Mouse (Mus musculus) thymus, postnatal 36 days (tissue): Measurements from ENCODE around the gene Nfkbid.

Source experiments
- DNase-seq, 2 experiments: peaks; one replicate each; pipeline ENCODE4 v3.0.0; 2022; ENCODE audit warnings: mixed read lengths in 2 of 2

Nfkbid gene

GRCm38 (mm10) chr7:30421175-30421889 is at the start of gene Nfkbid:
Nfkbid (plus strand) TSS chr7:30421732.
- DNase-seq: peak; percentile 94 to 95

GRCm38 (mm10) chr7:30373501-30373962 is 48.0 kb upstream of the Nfkbid start:
- peak; percentile 85 to 91 for DNase-seq

DNA sequence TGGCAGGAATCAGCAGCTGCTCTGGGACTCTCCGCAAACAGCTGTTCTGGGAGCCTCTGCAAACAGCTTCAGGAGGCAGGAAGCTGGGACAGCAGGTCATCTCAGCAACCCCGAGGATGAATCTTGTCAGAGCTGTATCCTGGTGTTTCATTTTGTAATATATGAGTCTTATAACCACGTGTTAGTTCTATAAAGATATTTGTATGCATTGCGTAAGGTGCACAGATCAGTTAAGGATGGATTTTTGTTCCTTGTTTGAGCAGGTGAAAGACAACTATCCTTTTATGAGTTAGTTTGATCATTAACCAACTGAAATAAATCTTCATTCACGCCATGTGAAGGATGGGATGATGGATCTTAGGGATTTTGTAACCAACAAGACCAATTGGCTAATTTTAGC is 41.5 kb upstream of the Nfkbid start:
- DNase-seq: no peak

DNA sequence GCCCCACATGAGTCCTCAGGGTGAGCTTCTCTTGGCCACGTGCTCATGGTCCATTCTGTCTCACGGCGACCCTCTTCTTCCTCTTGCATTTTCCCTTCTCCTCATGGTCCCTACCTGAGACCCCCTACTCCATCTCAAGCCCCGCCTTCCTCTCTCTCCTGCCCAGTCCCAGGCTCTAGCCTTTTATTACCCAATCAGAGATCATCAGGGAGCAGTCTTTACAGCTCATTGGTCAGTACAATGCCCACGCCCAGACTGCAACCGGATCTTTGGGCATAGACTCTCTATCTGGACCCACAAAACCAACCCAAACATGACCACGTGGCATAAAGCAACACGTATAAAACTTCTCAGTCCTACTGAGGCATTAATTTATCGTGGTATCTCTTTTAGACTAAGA is 37.4 kb upstream of the Nfkbid start:
- DNase-seq: no peak

DNA sequence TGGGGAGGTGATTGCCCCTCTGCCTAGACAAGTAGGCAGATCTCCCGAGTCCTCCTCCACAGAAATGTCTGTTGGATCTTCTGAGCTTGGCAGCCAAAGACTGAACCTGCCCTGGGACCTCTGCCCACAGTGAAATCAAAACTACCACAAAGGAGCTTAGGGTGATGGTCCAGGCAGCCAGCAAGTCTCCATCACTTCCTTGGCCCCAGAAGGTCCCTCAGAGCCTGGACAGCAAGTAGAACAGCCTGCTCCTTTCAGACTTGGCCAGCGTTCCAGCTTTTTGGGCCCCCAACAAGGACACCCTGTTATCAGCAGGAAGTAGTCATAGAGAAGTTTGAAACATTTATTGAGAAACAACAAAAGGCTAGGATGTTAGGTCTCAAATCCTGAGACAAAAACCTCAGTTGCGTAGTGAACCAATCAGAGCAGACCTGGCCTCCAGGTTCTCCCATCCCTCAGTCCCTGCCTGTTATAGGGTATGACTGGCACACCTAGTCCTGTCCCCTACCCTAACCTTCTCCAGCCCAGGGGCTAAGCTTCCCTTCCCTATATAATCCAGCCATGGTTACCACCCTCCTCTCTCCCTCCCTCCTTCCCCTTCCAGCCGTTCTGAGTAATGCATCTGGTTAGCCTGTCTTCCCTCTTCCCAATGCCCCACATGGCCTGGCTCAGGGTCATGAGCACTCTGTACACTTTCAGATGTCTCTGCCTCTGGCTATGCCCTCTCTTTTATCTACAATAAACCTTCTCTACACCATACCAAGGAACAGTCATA is 28.6 kb upstream of the Nfkbid start:
- no peak for DNase-seq

GRCm38 (mm10) chr7:30393631-30394030 is 27.9 kb upstream of the Nfkbid start:
- DNase-seq: peak; percentile 48 to 52

DNA sequence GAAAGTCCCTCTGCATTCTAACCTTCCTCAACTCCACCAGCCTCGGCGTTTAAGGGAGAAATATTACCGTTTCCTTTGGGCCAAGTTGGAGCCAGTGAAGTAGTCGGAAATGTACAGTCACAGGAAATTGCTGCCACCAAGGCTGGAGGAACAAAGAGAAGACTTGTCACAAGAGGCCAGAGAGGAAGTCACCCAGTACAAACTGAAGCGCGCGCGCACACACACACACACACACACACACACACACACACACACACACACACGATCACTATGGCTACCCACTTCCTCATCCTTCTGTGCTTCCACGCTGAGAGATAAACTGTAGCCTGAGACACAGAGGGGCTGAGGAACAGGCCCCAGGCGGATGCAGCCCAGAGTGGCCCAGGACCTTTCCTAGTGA is 27.2 kb upstream of the Nfkbid start:
- peak; percentile 75 to 80 for DNase-seq

DNA sequence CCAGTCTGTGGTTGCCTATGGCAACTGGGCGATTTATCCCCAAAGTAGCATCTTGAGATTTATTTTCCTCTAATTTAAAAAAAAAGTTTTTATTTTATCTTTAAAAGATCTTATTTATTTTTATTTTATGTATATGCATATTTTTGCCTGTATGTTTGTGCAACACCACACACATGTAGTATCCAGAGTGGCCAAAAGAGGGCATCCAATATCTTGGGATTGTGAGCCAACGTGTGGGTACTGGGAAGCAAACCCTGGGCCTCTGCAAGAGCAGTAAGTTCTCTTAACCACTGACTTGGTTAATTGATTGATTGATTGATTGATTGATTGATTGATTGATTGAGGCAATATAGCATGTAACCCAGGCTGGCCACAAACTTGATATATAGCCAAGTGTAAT is 26.7 kb upstream of the Nfkbid start:
- peak; percentile 33 to 34 for DNase-seq

DNA sequence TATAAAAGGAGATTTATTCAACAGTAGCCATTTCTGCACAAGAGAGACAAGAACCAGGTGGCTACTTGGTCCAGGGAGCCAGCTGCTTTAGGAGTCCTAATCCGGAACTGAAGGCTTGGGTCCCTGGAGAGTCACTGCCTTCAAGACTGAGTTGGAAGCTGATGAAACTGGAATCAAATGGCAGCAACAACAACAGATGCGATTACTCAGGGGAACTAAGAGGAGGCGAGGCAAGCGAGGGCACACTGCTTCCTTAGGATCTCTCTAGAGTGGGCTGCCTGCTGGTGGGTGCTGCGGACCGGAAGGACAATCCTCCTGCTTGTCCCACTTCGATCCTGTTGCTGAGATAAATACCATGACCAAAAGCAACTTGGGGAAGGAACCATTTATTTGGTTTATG is 21.9 kb upstream of the Nfkbid start:
- no peak for DNase-seq

DNA sequence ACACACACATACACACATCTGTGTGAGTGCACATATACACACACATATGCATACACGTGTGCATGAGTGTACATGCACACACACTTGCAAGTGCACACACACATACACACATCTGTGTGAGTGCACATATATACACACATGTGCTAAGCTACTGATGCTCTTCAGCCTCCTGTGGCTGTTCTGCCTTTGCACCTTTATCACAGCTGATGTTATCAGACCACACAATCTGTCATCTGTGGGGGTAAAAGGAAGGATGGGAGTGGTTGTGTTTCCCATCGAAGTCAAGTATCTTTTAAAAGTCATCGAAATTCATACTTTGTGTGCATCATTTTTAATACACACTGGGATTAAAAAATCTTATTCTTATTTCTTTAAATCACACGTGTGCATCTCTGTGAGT is 19.2 kb upstream of the Nfkbid start:
- DNase-seq: no peak

GRCm38 (mm10) chr7:30408639-30409038 is 12.9 kb upstream of the Nfkbid start:
- DNase-seq: no peak

DNA sequence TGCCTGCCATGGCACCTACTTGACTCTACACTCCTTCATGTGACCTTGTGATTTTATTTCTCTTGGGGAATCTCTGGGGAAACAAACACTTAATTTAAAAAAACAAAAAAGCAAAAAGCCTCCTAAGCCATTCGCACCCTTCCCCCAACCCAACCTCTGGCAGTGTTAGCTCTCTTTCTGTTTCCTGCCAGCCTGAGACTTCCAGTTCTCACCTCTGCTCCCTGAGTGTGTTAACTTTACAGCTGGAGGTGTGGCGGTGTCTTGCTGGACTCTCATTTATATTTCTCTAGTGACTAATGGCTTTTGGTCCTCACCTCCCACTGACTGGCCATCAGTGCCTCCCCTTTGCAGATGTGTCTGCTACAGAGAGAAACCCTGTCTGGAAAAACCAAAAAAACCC is 11.7 kb upstream of the Nfkbid start:
- DNase-seq: no peak

GRCm38 (mm10) chr7:30411023-30411422 is 10.5 kb upstream of the Nfkbid start:
- no peak for DNase-seq

DNA sequence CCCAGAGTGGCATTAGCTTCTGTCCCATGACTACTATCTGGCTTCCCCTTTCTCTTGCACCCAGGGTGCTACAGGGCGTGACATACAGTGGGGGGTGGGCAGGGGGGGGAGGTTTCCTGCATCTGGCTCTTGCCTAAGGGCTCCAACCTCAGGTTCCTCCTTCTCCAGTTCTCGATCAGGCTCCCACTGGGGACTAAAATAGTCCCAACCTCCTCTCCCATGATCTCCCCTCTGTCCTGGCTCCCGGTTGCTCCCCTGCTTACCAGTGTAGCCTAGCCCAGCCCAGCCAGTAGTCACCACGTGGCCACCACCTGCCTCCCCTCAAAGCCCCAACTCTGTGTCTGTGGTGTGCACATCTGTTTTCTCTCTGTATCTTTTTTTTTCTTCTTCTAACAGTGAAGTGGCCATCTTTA is 8.8 kb upstream of the Nfkbid start:
- peak; percentile 49 to 64 for DNase-seq

DNA sequence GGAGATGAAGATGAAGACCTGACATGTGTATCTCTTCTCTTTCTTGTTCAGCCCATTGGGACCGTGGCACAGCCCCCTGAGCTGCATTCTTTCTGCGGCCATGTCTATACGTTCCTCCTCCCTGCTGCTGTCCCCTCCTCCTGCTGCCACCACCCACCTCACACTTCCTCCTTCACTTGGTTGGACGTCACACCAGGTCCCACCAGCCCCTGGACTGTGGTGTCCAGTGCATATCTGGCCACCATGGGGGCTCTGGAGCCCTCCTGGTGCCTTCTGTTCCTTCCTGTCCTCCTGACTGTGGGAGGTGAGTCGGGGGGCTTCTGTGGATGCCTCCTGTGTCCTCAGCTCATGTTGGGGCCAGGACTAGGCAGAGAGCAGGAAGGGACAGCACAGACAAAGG is 7.9 kb upstream of the Nfkbid start, which contains the start of gene Tyrobp:
TSS of gene Tyrobp (plus strand) at position 165 of the 400 bp plus-strand sequence.
- DNase-seq: no peak

DNA sequence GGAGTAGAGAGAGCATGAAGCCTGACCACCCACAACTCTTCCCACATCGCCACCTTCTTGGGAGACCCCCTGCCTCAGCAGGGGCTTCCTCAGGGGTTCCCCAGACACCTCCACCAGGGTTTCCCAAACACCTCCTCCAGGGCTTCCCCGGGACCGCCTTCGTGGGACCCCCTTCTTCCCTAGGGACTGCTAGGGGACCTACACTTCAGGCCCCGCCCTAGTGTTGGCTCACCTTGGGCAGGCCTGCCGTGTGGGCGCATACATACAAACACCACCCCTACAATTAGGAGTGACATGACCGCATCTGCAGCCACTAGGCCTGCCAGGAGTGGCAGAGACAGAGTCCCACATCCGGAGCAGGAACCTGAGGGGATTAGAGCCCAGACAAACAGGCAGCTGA is 3.7 kb upstream of the Nfkbid start:
- peak; percentile 49 to 65 for DNase-seq

DNA sequence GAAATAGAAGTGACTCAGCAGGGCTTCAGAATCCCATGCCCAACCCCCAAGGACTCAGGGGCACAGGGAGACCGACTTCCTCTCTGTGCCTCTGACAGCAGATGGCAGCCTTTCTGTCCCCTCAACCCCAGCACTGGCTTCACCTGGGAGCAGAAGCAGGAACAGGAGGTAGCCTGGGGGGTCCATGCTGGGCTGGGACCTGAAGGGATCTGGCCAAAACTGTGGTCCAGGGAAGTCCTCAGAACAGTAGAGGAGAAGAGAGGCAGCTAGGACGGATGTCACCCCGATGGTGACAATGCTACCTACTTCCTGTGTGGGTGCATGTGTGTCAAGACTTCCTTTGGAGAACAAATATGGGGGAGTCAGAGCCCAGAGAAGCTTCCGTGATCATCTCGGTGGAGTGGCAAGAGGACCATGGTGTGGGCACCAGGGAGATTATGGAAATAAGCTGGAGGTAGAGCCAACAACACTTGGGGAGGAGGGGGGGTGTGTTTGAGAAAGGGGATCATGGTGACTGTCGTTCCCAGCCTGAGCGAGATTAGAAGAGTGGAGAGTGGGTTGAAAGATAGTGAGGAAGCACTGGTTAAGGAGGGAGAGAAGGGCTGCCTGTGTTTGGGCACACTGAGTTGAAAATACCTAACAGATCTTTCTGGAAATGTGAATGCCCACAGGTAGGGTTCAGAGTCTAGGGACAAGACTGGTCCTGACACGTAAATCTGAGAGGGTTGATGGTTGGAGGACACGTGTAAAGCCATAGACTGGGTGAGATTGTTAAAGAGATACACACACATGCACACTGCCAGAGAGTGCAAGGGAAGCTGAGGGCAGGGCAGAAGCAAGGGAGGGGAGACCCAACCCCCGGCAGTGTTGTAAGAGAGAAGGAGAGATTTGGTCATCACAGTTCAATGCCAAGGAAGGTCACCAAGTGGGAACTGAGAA is 1.7 kb upstream of the Nfkbid start, which contains the start of gene Hcst:
TSS of gene Hcst (minus strand) at position 294 of the 939 bp plus-strand sequence.
- peak; percentile 68 to 72 for DNase-seq

- no peak for DNase-seq
Observed at GRCm38 (mm10) chr7:30420673-30421072, 859 bp upstream of the Nfkbid start.

- DNase-seq: peak; percentile 93 to 96
Observed at GRCm38 (mm10) chr7:30421890-30422435, 431 bp downstream of the Nfkbid start.

- peak in 1 of 2 experiments; percentile 48 for DNase-seq
Observed at GRCm38 (mm10) chr7:30422560-30422959, 1.0 kb downstream of the Nfkbid start.

- DNase-seq: peak; percentile 74 to 79
Observed at GRCm38 (mm10) chr7:30423071-30423641, 1.6 kb downstream of the Nfkbid start.

DNA sequence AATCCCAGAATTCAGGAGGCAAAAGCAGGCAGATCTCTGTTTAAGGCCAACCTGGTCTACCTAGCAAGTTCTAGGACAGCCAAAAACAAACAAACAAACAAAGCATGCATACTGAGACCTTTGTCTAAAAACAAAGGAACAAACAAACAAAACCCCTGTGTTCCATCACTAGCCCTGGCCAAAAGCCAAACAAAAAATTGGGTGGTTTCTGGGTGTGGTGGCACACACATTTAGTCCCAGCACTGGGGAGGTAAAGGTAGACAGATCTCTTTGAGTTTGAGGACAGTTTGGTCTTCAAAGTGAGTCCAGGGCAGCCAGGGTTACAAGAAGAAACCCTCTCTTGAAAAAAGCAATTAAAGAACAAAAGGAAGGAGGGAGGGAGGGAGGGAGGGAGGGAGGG is 7.8 kb downstream of the Nfkbid start:
- DNase-seq: no peak
